Mouse (Mus musculus) heart, adult 11 months (tissue): ENCODE data around the gene Tmem79.
"Not testable (repeated sequence)": the region's sequence is repeated elsewhere in the genome, so short reads cannot be mapped to it uniquely, and the experiment has no call there.

Source experiments
- DNase-seq: peaks from one replicate; pipeline ENCODE4 v3.0.0; 2022

Tmem79 gene

DNA sequence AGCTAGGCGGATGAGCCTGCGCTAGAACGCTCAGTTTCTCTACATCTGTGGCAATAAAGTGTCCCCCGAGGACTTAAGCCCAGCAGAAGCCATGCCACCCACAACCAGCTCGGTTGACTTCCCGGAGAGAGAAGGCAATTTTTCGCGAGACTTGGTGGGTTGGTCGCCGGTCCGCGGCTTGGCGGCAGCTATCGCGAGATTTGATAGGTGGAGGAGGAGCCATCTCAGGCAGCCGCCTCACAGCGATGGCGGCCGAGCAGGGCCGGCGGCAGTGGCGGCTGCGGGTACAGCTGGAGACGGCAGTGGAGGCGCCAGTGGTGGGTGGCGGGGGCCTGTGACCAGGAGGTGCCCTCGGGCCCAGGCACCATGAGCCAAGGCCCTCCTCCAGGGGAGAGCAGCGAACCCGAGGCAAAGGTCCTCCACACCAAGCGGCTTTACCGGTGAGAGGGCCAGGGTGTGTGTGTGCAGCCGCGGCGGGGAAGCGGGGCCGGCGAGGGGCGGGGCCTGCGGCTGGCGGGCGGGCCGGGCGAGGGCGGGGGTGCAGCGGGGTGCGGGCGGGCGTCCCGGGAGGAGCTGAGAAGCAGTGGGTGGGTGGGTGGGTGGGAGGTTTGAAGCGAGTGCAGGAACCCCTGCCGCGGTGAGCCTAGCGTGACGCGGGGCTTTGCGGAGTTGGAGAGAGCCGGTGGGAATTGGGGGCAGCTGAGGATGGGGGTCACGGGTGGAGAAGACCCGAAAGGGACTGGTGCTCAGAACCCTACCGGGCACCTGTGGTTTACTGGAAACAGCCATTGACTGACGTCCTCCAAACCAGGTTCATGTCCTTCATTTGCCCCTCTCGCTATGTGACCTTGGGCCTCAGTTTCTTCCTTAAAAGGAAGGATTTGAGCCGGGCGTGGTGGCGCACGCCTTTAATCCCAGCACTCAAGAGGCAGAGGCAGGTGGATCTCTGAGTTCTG, at the start of gene Tmem79, which contains the start of gene Smg5:
Gene Tmem79, minus strand, starts transcription at position 91 of the 956 bp plus-strand sequence.
Gene Smg5, plus strand, starts transcription at position 203 of the 956 bp plus-strand sequence.
- peak; percentile 99 for DNase-seq

DNA sequence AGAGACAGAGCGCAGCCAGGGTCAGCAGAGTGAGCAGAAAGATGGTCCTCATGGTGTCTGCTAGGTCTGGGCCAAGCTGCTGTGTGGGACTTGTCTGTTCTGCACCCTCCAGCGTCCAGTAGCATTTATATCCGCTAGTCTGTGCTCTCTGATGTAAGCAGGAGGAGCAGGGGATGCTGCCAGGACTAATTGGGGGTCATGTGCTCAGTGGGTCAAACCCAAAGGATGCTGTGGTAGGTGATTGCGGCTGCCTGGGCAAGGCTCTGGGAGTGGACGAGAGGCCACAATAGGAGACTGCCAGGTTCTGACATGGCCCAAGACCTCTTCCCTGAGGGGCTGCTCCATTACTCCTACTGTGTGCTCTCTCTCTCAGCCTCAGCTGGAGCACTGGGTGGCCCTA, 48.4 kb upstream of the Tmem79 start, which contains the start of gene Bglap:
Gene Bglap, minus strand, starts transcription at position 101 of the 400 bp plus-strand sequence.
- DNase-seq, result no peak

DNA sequence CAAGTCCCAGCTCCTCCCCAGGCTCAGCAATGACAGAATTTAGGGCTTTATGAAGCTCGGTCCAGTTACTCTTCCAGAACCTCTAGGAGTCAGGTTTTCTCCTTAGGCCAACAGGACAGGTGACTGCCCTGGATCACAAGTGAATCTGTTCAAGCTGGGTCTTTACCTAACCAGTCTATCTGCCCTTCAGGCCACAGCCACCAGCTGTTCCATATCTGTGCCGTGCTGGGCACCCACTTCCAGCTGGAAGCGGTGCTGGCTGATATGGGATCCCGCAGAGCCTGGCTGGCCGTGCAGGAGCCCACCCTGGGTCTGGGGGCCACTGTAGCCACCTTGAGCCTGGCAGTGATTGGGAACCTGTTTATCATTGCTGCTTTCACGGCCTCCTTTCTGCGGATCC, 46.4 kb upstream of the Tmem79 start:
- not testable (repeated sequence) for DNase-seq

DNA sequence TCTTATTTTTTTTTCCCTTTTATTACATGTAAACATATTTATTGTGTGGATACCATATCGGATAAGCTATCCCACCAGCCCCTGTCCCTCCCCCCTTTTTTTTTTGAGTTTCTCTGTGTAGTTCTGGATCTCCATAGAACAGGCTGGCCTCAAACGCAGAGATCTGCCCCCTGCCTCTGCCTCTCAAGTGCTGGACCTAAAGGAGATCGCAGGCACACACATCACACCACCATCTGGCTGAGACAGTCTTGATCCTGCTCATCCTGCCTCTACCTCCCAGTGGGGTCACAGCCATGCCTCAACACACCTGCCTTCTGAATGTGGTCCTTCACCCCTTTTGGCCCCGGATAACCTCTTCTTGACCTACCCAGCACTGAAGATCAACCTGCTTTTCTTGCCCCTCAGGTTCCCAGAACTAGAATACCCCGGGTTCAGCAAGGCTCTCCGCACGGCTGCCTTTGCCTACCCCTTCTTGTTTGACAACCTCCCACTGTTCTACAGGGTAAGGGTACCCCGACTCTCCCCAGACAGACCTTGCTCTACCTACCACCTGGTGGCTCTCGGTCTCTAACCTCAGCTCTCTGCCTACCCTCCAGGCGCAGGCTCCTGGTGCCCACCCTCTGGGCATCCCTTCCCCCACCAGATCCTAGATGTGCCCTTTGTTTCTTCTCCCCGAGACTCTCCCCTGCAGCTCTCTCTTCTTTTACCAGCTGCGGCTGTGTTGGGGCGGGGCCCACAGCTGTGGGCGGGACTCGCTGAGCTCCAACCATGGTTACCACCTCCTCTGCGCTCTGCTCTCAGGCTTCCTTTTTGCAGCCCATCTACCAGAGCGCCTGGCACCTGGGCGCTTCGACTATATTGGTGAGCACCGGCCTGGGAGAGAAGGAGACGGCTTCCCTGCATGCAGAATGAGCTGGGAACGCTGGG, 45.7 kb upstream of the Tmem79 start:
- not testable (repeated sequence) for DNase-seq

DNA sequence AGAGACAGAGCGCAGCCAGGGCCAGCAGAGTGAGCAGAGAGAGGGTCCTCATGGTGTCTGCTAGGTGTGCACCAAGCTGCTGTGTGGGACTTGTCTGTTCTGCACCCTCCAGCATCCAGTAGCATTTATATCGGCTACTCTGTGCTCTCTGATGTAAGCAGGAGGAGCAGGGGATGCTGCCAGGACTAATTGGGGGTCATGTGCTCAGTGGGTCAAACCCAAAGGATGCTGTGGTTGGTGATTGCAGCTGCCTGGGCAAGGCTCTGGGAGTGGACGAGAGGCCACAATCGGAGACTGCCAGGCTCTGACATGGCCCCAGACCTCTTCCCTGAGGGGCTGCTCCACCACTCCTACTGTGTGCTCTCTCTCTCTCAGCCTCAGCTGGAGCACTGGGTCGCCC, 42.7 kb upstream of the Tmem79 start, which contains the start of gene Bglap2:
Gene Bglap2, minus strand, starts transcription at position 101 of the 400 bp plus-strand sequence.
- DNase-seq, result not testable (repeated sequence)

DNA sequence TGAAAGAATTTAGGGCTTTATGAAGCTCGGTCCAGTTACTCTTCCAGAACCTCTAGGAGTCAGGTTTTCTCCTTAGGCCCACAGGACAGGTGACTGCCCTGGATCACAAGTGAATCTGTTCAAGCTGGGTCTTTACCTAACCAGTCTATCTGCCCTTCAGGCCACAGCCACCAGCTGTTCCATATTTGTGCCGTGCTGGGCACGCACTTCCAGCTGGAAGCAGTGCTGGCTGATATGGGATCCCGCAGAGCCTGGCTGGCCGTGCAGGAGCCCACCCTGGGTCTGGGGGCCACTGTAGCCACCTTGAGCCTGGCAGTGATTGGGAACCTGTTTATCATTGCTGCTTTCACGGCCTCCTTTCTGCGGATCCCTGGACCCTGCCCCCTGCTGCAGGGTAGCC, 40.7 kb upstream of the Tmem79 start:
- not testable (repeated sequence) for DNase-seq

DNA sequence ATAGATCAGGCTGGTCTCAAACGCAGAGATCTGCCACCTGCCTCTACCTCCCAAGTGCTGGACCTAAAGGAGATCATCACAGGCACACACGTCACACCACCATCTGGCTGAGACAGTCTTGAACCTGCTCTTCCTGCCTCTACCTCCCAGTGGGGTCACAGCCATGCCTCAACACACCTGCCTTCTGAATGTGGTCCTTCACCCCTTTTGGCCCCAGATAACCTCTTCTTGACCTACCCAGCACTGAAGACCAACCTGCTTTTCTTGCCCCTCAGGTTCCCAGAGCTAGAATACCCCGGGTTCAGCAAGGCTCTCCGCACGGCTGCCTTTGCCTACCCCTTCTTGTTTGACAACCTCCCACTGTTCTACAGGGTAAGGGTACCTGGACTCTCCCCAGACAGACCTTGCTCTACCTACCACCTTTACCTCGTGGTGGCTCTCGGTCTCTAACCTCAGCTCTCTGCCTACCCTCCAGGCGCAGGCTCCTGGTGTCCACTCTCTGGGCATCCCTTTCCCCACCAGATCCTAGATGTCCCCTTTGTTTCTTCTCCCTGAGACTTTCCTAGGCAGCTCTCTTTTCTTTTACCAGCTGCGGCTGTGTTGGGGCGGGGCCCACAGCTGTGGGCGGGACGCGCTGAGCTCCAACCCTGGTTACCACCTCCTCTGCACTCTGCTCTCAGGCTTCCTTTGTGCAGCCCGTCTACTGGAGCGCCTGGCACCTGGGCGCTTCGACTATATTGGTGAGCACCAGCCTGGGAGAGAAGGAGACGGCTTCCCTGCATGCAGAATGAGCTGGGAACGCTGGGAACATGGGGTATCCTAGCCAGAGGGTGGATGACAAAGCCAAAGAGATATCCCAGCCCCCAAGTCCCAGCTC, 40.0 kb upstream of the Tmem79 start:
- not testable (repeated sequence) for DNase-seq

DNA sequence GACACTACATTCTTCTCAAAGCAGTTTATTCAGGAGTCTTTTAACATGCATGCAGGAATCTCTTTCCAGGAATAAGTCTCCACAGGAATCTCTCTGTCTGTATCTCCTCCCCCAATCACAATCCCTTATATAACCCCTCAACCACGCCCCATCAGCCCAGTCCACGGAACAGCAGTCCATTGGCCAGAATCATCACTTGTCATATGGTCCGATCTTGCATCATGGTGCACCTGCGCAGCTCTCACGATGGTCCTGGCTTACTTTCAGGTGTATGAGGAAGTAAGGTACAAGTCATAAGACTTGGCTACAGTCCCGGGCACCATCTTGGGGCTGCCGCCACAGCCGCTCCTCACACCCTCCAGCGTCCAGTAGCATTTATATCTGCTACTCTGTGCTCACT, 36.7 kb upstream of the Tmem79 start, which contains the start of gene Bglap3:
Gene Bglap3, minus strand, starts transcription at position 101 of the 400 bp plus-strand sequence.
- not testable (repeated sequence) for DNase-seq

DNA sequence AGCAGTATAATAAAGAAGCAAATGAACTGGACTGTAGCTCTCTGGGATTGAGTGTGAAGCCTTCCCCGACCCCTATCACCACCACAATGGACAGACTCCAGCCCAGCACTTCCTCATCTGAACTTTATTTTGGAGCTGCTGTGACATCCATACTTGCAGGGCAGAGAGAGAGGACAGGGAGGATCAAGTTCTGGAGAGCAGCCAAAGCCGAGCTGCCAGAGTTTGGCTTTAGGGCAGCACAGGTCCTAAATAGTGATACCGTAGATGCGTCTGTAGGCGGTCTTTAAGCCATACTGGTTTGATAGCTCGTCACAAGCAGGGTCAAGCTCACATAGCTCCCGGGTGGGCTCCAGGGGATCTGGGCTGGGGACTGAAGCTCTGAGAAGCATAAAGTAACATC, 32.6 kb upstream of the Tmem79 start:
- not testable (repeated sequence) for DNase-seq

DNA sequence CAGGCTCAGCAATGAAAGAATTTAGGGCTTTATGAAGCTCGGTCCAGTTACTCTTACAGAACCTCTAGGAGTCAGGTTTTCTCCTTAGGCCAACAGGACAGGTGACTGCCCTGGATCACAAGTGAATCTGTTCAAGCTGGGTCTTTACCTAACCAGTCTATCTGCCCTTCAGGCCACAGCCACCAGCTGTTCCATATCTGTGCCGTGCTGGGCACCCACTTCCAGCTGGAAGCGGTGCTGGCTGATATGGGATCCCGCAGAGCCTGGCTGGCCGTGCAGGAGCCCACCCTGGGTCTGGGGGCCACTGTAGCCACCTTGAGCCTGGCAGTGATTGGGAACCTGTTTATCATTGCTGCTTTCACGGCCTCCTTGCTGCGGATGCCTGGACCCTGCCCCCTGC, 31.6 kb upstream of the Tmem79 start:
- DNase-seq, result not testable (repeated sequence)

DNA sequence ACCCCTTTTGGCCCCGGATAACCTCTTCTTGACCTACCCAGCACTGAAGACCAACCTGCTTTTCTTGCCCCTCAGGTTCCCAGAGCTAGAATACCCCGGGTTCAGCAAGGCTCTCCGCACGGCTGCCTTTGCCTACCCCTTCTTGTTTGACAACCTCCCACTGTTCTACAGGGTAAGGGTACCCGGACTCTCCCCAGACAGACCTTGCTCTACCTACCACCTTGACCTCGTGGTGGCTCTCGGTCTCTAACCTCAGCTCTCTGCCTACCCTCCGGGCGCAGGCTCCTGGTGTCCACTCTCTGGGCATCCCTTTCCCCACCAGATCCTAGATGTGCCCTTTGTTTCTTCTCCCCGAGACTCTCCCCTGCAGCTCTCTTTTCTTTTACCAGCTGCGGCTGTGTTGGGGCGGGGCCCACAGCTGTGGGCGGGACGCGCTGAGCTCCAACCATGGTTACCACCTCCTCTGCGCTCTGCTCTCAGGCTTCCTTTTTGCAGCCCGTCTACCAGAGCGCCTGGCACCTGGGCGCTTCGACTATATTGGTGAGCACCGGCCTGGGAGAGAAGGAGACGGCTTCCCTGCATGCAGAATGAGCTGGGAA, 31.0 kb upstream of the Tmem79 start:
- peak; percentile 92 for DNase-seq

DNA sequence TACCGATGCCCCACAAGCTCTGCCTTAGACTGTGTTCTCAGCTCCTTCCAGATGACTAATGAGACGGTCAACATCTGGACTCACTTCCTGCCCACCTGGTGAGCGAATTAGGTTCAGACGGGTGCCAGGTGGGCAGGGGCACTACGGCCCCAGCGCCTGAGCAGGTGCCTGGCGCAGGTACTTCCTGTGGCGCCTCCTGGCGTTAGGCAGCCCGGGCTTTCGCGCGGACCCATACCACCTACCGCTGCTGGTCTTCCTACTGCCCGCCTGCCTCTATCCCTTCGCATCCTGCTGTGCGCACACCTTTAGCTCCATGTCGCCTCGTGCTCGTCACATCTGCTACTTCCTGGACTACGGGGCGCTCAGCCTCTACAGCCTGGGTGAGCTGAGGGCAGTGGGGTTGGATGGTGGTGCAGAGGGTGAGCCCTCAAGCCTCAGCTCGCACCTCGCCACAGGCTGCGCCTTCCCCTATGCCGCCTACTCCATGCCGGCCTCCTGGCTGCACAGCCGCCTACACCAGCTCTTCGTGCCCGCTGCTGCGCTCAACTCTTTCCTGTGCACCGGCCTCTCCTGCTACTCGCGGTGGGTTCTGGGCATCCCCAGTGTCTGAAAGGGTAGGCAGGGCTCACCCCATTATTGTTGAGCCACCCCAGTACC, 29.9 kb upstream of the Tmem79 start:
- DNase-seq, result no peak

DNA sequence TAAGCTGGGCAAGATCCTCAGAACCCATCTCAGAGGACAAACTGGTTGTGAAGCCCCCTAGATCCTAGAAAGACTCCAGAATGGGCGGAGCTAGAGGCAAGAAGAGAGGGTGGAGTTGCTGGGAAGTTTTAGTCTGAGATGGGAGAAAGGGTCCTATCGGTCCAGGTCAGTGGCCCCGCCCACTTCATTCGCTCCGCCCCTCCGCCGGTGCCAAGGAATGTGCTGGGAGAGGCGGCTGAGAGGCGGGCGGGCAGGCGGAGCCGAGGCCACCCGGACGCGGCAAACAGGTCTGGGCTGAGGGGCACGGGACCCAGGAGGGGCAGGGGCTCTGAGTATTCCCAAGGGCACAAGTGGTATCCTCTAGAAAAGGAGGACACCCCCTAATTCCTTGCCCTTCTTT, 28.4 kb upstream of the Tmem79 start, which contains the start of gene Paqr6:
Gene Paqr6, plus strand, starts transcription at position 248 of the 400 bp plus-strand sequence.
- DNase-seq, result peak; percentile 97

DNA sequence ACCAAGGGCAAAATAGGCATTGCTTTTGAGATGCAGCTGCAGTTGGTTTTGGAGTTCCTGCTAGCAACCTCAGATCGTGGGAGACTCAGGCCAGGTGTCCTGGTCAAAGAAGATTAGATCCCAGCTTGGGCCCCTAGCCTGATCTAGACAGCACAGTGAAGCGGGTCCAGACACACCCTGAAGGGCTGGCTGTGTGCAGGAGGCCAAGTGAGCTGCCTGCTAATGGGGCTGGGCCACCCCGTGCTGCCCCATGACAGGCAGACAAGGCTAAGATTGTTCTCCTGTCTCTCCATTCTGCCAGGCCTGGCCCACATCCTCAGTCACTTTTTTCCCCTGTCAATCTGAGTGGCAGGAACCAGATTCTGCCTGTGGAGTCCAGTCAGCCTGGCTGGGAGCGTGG, 27.8 kb upstream of the Tmem79 start:
- DNase-seq, result peak; percentile 95

DNA sequence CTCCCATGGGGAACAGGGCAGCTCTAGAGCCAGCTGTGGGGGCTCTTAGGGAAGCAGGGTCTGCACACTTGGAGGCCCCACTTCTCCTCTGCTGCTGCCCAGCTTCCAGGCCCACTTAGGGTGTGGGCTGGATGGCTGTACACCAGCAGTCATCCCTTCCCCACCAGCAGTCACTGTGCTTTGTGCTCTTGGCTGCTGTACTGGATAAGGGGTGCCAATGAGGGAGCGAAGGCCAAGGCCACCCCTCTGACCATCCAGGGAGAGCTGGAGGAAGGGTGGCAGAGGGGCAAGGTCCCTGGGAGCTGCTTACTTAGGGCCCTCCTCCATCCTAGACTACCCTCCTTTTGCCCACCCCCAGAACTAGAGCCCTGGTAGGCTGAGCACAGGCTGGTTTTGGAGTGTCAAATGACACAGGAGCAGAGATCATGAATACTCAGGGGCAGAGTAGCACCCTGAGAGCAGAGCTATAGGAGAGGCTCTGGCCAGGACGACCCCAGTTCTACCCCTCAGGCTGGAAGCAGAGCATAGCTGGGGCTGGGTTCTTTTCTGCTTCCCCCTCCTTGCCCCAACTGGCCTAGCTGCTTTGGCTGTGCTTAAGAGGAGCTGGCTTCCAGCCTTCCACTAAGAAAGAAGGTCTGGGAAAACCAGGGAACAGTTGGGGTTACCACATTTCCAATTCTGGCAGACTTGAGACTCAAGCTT, 25.8 kb upstream of the Tmem79 start:
- DNase-seq, result no peak

DNA sequence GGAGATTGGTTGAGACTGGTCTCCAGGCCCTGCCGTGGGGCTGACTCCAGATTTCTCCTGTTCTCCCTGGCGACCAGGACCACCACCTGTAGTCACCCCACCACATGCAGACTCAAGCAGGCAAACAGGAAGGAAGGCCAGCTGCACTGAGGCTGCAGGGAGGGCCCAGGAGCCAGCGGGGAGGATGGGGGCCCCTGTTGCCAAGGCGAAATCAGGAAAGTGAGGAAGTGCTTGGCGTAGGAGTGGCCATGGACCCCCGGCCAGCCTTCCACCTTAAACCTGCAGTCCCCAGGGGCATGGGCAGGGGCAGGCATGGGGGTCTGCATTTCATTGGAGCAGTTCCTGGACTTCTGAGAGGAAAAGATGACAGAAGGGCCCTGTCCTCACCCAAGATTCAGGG, 25.1 kb upstream of the Tmem79 start:
- DNase-seq, result no peak

DNA sequence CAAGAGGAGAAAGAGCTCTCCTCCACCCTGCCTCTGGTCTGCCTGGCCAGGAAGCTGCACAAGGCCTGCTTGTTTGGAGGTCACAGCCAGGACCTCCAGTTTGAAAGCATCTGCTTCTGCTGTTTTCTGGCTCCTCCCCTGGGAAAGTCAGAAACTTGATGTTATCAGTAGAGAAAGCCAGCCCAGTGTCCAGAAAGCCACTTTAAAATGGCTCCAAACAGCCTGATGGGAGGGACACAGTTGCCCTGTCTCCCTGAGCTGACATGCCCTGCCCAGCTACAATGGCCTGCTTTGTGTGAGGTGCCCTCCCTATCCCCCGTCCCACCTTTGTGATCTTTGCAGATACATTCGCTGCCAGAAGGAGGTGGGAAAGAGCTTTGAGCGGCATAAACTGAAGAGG, 24.0 kb upstream of the Tmem79 start:
- no peak for DNase-seq

DNA sequence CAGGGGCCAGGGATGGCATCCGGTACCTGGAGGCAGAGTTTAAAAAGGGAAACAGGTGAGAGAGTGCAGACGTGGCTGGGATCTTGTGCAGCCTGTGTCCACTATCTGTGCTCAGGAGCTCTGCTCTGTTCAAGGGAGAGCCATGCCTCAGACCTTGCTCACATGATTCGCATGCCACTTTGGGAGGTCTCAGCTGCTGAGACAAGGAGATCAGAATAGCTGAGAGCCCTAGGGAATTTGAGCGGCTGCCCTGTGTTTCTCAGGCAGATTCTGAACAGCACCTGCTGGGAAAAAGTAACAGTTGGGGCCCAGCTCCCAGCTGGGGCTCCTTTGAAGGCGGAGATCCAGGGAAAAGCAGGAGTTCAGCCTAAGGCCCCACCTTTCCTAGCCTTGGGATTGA, 23.6 kb upstream of the Tmem79 start:
- no peak for DNase-seq

DNA sequence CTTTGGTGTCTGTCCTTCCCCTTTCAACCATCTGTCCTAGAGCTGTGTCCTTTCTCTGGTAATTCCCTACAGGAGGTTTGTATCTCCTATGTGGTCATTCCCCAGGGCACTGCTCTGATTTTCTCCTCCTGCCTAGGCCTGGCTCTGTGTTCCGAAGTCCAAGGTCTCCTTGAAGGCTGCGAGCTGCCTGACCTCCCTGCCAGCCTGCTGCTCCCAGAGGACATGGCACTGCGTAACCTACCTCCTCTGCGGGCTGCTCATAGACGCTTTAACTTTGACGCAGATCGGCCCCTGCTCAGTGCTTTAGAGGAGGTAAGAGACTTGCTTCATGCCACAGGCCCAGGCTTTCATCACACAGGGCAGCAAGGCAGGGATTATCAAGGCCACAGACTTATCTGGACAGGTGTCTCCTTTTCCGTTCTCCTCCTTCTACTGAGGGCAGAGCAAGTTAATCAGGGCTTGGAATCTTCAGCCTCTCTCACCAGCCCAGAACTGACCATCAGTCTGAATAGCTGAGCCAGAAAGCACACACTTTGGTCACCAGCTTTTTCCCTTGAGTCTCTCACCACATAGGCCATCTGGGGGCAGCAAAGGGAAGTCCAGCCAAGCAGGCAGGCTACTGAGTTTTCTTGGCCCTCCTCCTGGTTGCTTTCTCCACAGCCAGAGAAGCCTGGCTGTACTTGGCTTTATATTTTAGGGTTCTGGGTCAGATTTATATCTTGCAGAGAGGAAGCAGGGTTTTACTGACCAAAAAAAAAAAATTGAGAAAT, 18.6 kb upstream of the Tmem79 start:
- DNase-seq, result no peak
